Mouse (Mus musculus) midbrain, embryonic 13.5 days (tissue): ENCODE results near the gene Rbck1. TPM values are rescaled to one million over a fixed set of nuclear protein-coding genes. Genes with fewer than 3 reads are reported as not detected.

ENCODE experiments used
- ATAC-seq: fragments of 200-750 bp; cut with Nextera tagmentation; 2 replicates; pipeline ENCODE4 v1.8.0; 2017; ENCODE audit warnings: mild to moderate bottlenecking, moderate TSS enrichment, moderate library complexity
- H3K27ac ChIP-seq: fragments of 300-500 bp; sonication (generic); 2 replicates; pipeline ENCODE4 v1.5.1; 2015; ENCODE audit warnings: inconsistent platforms, mild to moderate bottlenecking, moderate library complexity
- H3K27me3 ChIP-seq: fragments of 300-500 bp; sonication (generic); 2 replicates; pipeline ENCODE4 v1.6.1; 2015; ENCODE audit warnings: mild to moderate bottlenecking, inconsistent platforms
- H3K36me3 ChIP-seq: fragments of 300-500 bp; sonication (generic); 2 replicates; pipeline ENCODE4 v1.6.1; 2015; ENCODE audit warnings: mild to moderate bottlenecking, inconsistent platforms
- H3K4me1 ChIP-seq: fragments of 300-500 bp; sonication (generic); replicated peaks from 2 replicates; pipeline ENCODE4 v1.6.1; 2015; ENCODE audit warnings: inconsistent platforms
- H3K4me2 ChIP-seq: fragments of 300-500 bp; sonication (generic); replicated peaks from 2 replicates; pipeline ENCODE4 v1.6.1; 2015; ENCODE audit warnings: moderate library complexity, mild to moderate bottlenecking, inconsistent platforms
- H3K4me3 ChIP-seq: fragments of 300-500 bp; sonication (generic); replicated peaks from 2 replicates; pipeline ENCODE4 v1.5.1; 2015; ENCODE audit warnings: mild to moderate bottlenecking, inconsistent platforms
- H3K9ac ChIP-seq: fragments of 300-500 bp; sonication (generic); replicated peaks from 2 replicates; pipeline ENCODE4 v1.6.1; 2015; ENCODE audit warnings: mild to moderate bottlenecking, inconsistent platforms
- H3K9me3 ChIP-seq: fragments of 300-500 bp; sonication (generic); 2 replicates; pipeline ENCODE4 v1.6.1; 2016; ENCODE audit warnings: mild to moderate bottlenecking, inconsistent platforms
- WGBS: fragments of 180-500 bp; shearing (Covaris S2); methylation state at CpG from one replicate; pipeline ENCODE4 v1.1.7; 2015; 5-methylcytosine and 5-hydroxymethylcytosine counted together
- polyA plus RNA-seq: library from polyadenylated mRNA; unstranded; fragments of >200 nt; fragmentation: Nextera tagmentation; extraction: Ambion mirVana; gene quantifications from 2 replicates; pipeline ENCODE4 v1.2.1, GENCODE M21; 2015

Gene Rbck1
- polyA plus RNA-seq, 1 experiment from 2014 or later = 108 TPM

- Histone ChIP-seq H3K27ac (no peak overlapping the region), H3K4me2 (no peak overlapping the region), H3K27me3 (no peaks in the 10 kb centered on the region), H3K9me3 (no peaks in the 10 kb centered on the region), H3K4me1 (no peaks in the 10 kb centered on the region), H3K4me3 (no peak overlapping the region), H3K9ac (no peak overlapping the region), H3K36me3 (peaks cover 96% of the 10 kb centered on the region)
- ATAC-seq = no peak; the same call in 1 of the 2 replicates
- WGBS = 100% methylated on average over 6 of the region's 6 CpGs
Measured at GRCm38 (mm10) chr2:152322198-152322597, 10.3 kb downstream of the Rbck1 start.

- no peaks in the 10 kb centered on the region for H3K4me1 ChIP-seq
- no peaks in the 10 kb centered on the region for H3K27me3 ChIP-seq
- ATAC-seq = no peak
- H3K9me3 ChIP-seq = no peaks in the 10 kb centered on the region
- no peak overlapping the region for H3K9ac ChIP-seq
- 86% methylated on average over 5 of the region's 5 CpGs for WGBS
- H3K36me3 ChIP-seq = peaks cover 96% of the 10 kb centered on the region
- no peak overlapping the region for H3K27ac ChIP-seq
- no peak overlapping the region for H3K4me3 ChIP-seq
- H3K4me2 ChIP-seq = no peak overlapping the region
Measured at GRCm38 (mm10) chr2:152321558-152321957, 10.9 kb downstream of the Rbck1 start.

- H3K4me1 ChIP-seq = no peaks in the 10 kb centered on the region
- H3K9me3 ChIP-seq = no peaks in the 10 kb centered on the region
- no peak overlapping the region for H3K4me2 ChIP-seq
- H3K27me3 ChIP-seq = no peaks in the 10 kb centered on the region
- no peak overlapping the region for H3K4me3 ChIP-seq
- no peak for ATAC-seq
- H3K27ac ChIP-seq = no peak overlapping the region
- peaks cover 95% of the 10 kb centered on the region for H3K36me3 ChIP-seq
- no peak overlapping the region for H3K9ac ChIP-seq
- 87% methylated on average over 6 of the region's 6 CpGs for WGBS
Measured at GRCm38 (mm10) chr2:152317054-152317453, 15.4 kb downstream of the Rbck1 start.

GRCm38 (mm10) chr2:152313926-152314325 is 18.5 kb downstream of the Rbck1 start:
- H3K4me2 ChIP-seq = no peak overlapping the region
- 93% methylated on average over 6 of the region's 6 CpGs for WGBS
- no peaks in the 10 kb centered on the region for H3K27me3 ChIP-seq
- H3K27ac ChIP-seq = no peak overlapping the region
- H3K4me1 ChIP-seq = no peaks in the 10 kb centered on the region
- H3K4me3 ChIP-seq = no peak overlapping the region
- H3K9ac ChIP-seq = no peak overlapping the region
- H3K9me3 ChIP-seq = no peaks in the 10 kb centered on the region
- peaks cover 97% of the 10 kb centered on the region for H3K36me3 ChIP-seq
- ATAC-seq = no peak

GRCm38 (mm10) chr2:152312996-152313395 is 19.5 kb downstream of the Rbck1 start:
- no peaks in the 10 kb centered on the region for H3K9me3 ChIP-seq
- no peak overlapping the region for H3K4me3 ChIP-seq
- no peak overlapping the region for H3K27ac ChIP-seq
- no peaks in the 10 kb centered on the region for H3K27me3 ChIP-seq
- no peak for ATAC-seq
- no peak overlapping the region for H3K9ac ChIP-seq
- no peak overlapping the region for H3K4me2 ChIP-seq
- H3K36me3 ChIP-seq = peaks cover 97% of the 10 kb centered on the region
- H3K4me1 ChIP-seq = no peaks in the 10 kb centered on the region
- WGBS = 86% methylated on average over 7 of the region's 7 CpGs

GRCm38 (mm10) chr2:152307186-152307585 is 25.3 kb downstream of the Rbck1 start:
- no peak for ATAC-seq
- no peaks in the 10 kb centered on the region for H3K27me3 ChIP-seq
- no peak overlapping the region for H3K9ac ChIP-seq
- no peak overlapping the region for H3K27ac ChIP-seq
- no peaks in the 10 kb centered on the region for H3K4me1 ChIP-seq
- H3K36me3 ChIP-seq = peaks cover 96% of the 10 kb centered on the region
- no peak overlapping the region for H3K4me3 ChIP-seq
- H3K9me3 ChIP-seq = no peaks in the 10 kb centered on the region
- 95% methylated on average over 3 of the region's 3 CpGs for WGBS
- no peak overlapping the region for H3K4me2 ChIP-seq

GRCm38 (mm10) chr2:152305480-152305879 is 27.0 kb downstream of the Rbck1 start:
- no peak overlapping the region for H3K4me2 ChIP-seq
- H3K27ac ChIP-seq = no peak overlapping the region
- H3K27me3 ChIP-seq = no peaks in the 10 kb centered on the region
- WGBS = 96% methylated on average over 6 of the region's 6 CpGs
- H3K9ac ChIP-seq = no peak overlapping the region
- ATAC-seq = no peak
- H3K36me3 ChIP-seq = peaks cover 84% of the 10 kb centered on the region
- H3K9me3 ChIP-seq = no peaks in the 10 kb centered on the region
- H3K4me1 ChIP-seq = no peaks in the 10 kb centered on the region
- H3K4me3 ChIP-seq = no peak overlapping the region

GRCm38 (mm10) chr2:152303781-152304180 is 28.7 kb downstream of the Rbck1 start:
- no peak overlapping the region for H3K4me3 ChIP-seq
- no peak for ATAC-seq
- H3K4me1 ChIP-seq = no peaks in the 10 kb centered on the region
- H3K9me3 ChIP-seq = no peaks in the 10 kb centered on the region
- no peak overlapping the region for H3K4me2 ChIP-seq
- 76% methylated on average over 5 of the region's 5 CpGs for WGBS
- H3K9ac ChIP-seq = no peak overlapping the region
- H3K36me3 ChIP-seq = peaks cover 67% of the 10 kb centered on the region
- H3K27me3 ChIP-seq = no peaks in the 10 kb centered on the region
- no peak overlapping the region for H3K27ac ChIP-seq

- ATAC-seq = no peak
- no peak overlapping the region for H3K4me2 ChIP-seq
- no peaks in the 10 kb centered on the region for H3K27me3 ChIP-seq
- H3K9ac ChIP-seq = no peak overlapping the region
- no peak overlapping the region for H3K4me3 ChIP-seq
- 89% methylated on average over 2 of the region's 2 CpGs for WGBS
- H3K4me1 ChIP-seq = no peaks in the 10 kb centered on the region
- H3K9me3 ChIP-seq = no peaks in the 10 kb centered on the region
- no peak overlapping the region for H3K27ac ChIP-seq
- peaks cover 58% of the 10 kb centered on the region for H3K36me3 ChIP-seq
Measured at GRCm38 (mm10) chr2:152302862-152303261, 29.6 kb downstream of the Rbck1 start.

GRCm38 (mm10) chr2:152294541-152294940 is 37.9 kb downstream of the Rbck1 start:
- no peak for ATAC-seq
- H3K9ac ChIP-seq = peak overlapping the region; percentile 92
- H3K36me3 ChIP-seq = no peaks in the 10 kb centered on the region
- peaks cover 24% of the 10 kb centered on the region for H3K4me1 ChIP-seq
- H3K4me3 ChIP-seq = peak overlapping the region; percentile 88
- no peaks in the 10 kb centered on the region for H3K9me3 ChIP-seq
- peak overlapping the region; percentile 67 for H3K4me2 ChIP-seq
- 40% methylated on average over 5 of the region's 5 CpGs for WGBS
- H3K27ac ChIP-seq = no peak overlapping the region
- no peaks in the 10 kb centered on the region for H3K27me3 ChIP-seq

GRCm38 (mm10) chr2:152293727-152294475 is 38.6 kb downstream of the Rbck1 start, which contains the start of gene Tbc1d20:
Tbc1d20 (plus strand) TSS chr2:152293828.
- under 1% methylated on average over 68 of the region's 70 CpGs for WGBS
- peak; percentile 98 for ATAC-seq
- Histone ChIP-seq H3K4me3 (peak within 1 kb of the TSS; percentile 88), H3K27ac (peak within 1 kb of the TSS; percentile 86), H3K4me1 (peaks cover 24% of the 10 kb centered on the region), H3K9ac (peak within 1 kb of the TSS; percentile 92), H3K9me3 (no peaks in the 10 kb centered on the region), H3K27me3 (no peaks in the 10 kb centered on the region), H3K4me2 (peak within 1 kb of the TSS; percentile 67), H3K36me3 (no peaks in the 10 kb centered on the region)

GRCm38 (mm10) chr2:152293179-152293726 is 39.2 kb downstream of the Rbck1 start:
- WGBS = 1% methylated on average over 15 of the region's 15 CpGs
- H3K4me2 ChIP-seq = peak overlapping the region; percentile 67
- H3K9ac ChIP-seq = peak overlapping the region; percentile 92
- H3K27me3 ChIP-seq = no peaks in the 10 kb centered on the region
- H3K36me3 ChIP-seq = 0 out of 2 replicates have a peak, but pooled peaks cover 3% of the 10 kb centered on the region
- no peak overlapping the region for H3K27ac ChIP-seq
- H3K9me3 ChIP-seq = no peaks in the 10 kb centered on the region
- ATAC-seq = peak; percentile 86
- H3K4me3 ChIP-seq = peak overlapping the region; percentile 88
- peaks cover 24% of the 10 kb centered on the region for H3K4me1 ChIP-seq
